Mouse (Mus musculus): ENCODE measurements around the gene Snf8. TPM values are rescaled to one million over a fixed set of nuclear protein-coding genes. Genes with fewer than 3 reads are reported as not detected.

Gene Snf8
- polyA plus RNA-seq, 1 experiment from 2014 or later: 97.8 TPM

DNA sequence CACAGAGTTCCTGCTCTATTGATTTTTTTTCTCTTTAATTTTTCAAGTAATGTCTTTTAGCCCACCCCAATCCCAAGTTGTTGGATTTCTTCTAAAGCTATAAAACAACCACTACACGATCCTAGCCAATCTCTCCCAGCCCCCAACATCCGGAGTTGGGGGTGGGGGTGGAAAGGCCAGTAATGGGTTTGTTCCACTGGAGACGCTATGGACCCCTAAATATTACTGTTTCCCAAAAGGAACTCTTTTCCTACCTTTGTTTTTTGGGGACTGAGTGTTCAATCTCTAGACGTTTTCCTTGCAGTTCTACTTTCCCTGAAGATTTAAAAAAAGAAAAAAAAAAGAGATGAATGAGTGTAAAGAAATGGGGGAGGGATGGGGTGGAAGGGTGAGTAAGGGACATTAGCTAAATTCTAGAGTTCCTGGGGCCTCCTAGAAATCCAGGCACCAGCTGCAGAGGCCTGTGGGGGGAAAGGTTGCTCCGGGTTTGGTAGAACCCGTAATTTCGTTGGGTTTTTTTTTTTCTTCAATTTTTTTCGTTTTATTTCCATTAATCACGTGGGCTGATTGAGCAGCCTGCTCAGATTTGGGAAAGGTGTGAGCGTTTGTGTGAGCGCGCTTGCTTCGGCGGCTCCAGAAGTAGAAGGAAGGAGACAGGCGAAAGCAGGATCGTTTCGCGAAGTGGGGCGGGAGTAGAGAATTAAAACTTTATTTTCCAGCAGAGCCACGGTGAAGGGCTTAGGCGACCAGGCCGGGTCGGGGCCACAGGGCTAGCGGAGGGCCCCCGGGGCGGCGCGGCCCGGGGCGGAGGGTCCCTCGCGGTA lies 30.5 kb upstream of the Snf8 start:
- H3K9me3 ChIP-seq (ENCODE audit: control insufficient read depth, low read length): no peaks in the 10 kb centered on the region
- peak overlapping the region; percentile 82 for H3K4me3 ChIP-seq (ENCODE audit: low read length)
- peak overlapping the region; percentile 98 for H3K4me2 ChIP-seq (ENCODE audit: low read depth, low read length)
- no peaks in the 10 kb centered on the region for H3K27me3 ChIP-seq (replicated peaks; ENCODE audit: control insufficient read depth, insufficient read depth, low read length)
- ATAC-seq: no peak; the same call in 1 of the 2 replicates
- H3K4me1 ChIP-seq (ENCODE audit: control insufficient read depth, insufficient read depth, low read length): peaks cover 28% of the 10 kb centered on the region
- no peaks in the 10 kb centered on the region for H3K36me3 ChIP-seq (ENCODE audit: control insufficient read depth, insufficient read depth, low read length)
- WGBS: under 1% methylated on average over 32 of the region's 32 CpGs
- H3K9ac ChIP-seq (ENCODE audit: low read depth, low read length): peak overlapping the region; percentile 97
- peak overlapping the region; percentile 93 for H3K27ac ChIP-seq (ENCODE audit: low read length)

DNA sequence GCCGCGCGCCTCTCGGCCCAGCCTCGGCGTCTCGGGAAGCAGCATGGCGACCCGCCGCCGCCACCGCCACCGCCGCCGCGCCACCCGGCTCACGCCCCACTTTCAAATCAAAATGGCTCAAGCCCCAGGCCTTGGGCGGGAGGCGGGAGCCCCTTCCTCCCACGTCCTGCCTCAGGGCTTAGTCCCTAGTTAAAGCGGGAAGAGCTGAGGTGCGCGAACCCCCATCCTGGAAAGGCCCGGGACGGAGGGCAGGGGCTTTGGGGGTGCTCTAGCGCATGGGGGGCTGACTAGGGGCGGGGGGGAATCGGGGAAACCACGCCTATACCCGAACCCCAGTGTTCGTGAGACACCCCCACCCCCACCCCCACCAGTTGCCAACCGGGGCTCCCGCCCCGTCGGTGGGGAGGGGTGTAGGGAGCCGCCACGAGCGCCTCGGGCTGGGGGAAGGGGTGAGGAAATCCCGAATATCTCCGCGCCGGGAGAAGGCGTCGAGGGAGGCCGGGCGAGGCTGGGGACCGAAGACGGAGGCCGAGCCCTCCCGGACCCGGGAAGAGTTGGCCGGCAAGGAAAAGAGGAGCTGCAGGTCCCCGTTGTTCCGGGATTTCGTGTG lies 29.8 kb upstream of the Snf8 start:
- H3K27ac ChIP-seq (ENCODE audit: low read length): peak overlapping the region; percentile 93
- no peaks in the 10 kb centered on the region for H3K36me3 ChIP-seq (ENCODE audit: control insufficient read depth, insufficient read depth, low read length)
- H3K9ac ChIP-seq (ENCODE audit: low read depth, low read length): peak overlapping the region; percentile 97
- H3K4me2 ChIP-seq (ENCODE audit: low read depth, low read length): peak overlapping the region; percentile 98
- peak; percentile 53 for ATAC-seq
- no peaks in the 10 kb centered on the region for H3K27me3 ChIP-seq (replicated peaks; ENCODE audit: control insufficient read depth, insufficient read depth, low read length)
- H3K9me3 ChIP-seq (ENCODE audit: control insufficient read depth, low read length): no peaks in the 10 kb centered on the region
- H3K4me3 ChIP-seq (ENCODE audit: low read length): peak overlapping the region; percentile 82
- under 1% methylated on average over 51 of the region's 57 CpGs for WGBS
- peaks cover 28% of the 10 kb centered on the region for H3K4me1 ChIP-seq (ENCODE audit: control insufficient read depth, insufficient read depth, low read length)

DNA sequence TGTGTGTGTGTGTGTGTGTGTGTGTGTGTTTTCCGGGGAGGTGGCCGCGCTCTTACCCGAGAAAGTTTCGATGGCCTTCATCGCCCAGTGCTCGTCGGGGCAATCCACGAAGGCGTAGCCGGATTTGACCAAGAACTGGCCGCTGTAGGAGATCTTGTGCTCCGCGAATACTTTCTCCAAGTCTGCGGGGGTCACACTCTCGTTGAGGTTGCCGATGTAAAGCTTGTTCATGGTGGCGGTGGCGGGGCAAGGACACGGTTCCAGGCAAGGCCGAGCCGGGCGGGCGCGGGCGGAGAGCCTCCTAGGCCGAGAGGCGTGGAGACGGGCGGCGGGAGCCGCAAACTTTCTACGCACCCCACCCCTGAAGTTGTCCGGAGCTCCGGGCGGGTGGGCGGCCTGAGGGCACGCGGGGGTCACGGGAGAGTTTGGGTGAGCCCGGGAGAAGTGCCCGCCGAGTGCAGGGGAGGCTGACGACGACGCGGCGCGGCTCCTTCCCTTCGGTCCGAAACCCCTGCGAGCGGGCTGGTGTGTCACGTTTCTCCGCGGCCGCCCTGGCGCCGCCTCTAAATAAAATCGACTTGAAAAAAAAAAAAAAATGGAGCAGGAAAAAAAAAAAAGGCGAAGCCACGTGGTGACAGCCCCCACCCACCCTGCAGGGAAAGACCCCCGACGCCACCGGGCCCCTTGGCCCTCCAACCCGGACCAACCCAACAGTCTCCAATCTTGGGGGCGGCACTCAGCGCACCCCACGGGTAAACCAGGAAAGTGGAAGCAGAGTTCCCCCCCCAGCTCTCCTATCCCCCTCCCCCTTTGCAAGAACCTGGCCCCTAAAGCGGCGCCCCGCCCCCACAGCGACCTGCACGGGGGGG lies 29.0 kb upstream of the Snf8 start, which contains the start of gene Igf2bp1:
Gene Igf2bp1 (minus strand): TSS at position 538 of the 869 bp plus-strand sequence.
- Histone ChIP-seq H3K9me3 (ENCODE audit: control insufficient read depth, low read length) (no peaks in the 10 kb centered on the region), H3K27me3 (replicated peaks; ENCODE audit: control insufficient read depth, insufficient read depth, low read length) (no peaks in the 10 kb centered on the region), H3K27ac (ENCODE audit: low read length) (peak within 1 kb of the TSS; percentile 93), H3K4me3 (ENCODE audit: low read length) (peak within 1 kb of the TSS; percentile 82), H3K36me3 (ENCODE audit: control insufficient read depth, insufficient read depth, low read length) (no peaks in the 10 kb centered on the region), H3K9ac (ENCODE audit: low read depth, low read length) (peak within 1 kb of the TSS; percentile 97), H3K4me1 (ENCODE audit: control insufficient read depth, insufficient read depth, low read length) (peaks cover 28% of the 10 kb centered on the region), H3K4me2 (ENCODE audit: low read depth, low read length) (peak within 1 kb of the TSS; percentile 98)
- ATAC-seq: peak; percentile 65
- under 1% methylated on average over 68 of the region's 74 CpGs for WGBS

DNA sequence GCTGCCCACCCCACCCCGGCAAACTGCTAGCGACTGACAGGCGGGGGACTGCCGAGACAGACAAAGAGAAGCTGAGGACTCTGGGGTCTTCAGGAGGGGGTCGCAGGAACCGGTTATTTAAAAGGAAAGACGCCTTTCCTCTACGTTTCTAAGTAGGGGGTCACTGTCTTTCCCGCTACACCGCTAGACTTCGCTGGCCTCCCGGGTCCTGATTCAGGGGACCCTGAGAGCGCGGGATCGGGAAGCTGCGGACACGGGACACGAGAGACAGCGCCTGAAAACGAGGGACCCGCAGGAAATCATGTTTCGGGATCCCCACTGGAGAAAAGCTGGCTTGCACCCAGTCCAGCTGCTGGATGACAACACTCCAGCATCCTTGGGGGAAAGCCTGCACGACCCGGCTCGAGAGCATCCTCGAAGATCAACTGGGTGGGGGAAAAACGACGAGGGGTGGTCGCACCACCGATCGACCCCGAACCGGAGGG lies 28.3 kb upstream of the Snf8 start:
- peak overlapping the region; percentile 97 for H3K9ac ChIP-seq (ENCODE audit: low read depth, low read length)
- H3K4me3 ChIP-seq (ENCODE audit: low read length): peak overlapping the region; percentile 82
- H3K4me2 ChIP-seq (ENCODE audit: low read depth, low read length): peak overlapping the region; percentile 98
- peak overlapping the region; percentile 93 for H3K27ac ChIP-seq (ENCODE audit: low read length)
- under 1% methylated on average over 33 of the region's 33 CpGs for WGBS
- peak; percentile 6; the same call in 1 of the 2 replicates for ATAC-seq
- H3K9me3 ChIP-seq (ENCODE audit: control insufficient read depth, low read length): no peaks in the 10 kb centered on the region
- H3K27me3 ChIP-seq (replicated peaks; ENCODE audit: control insufficient read depth, insufficient read depth, low read length): peaks cover 2% of the 10 kb centered on the region; the same call in 1 of the 2 replicates
- H3K36me3 ChIP-seq (ENCODE audit: control insufficient read depth, insufficient read depth, low read length): no peaks in the 10 kb centered on the region
- peaks cover 26% of the 10 kb centered on the region for H3K4me1 ChIP-seq (ENCODE audit: control insufficient read depth, insufficient read depth, low read length)

DNA sequence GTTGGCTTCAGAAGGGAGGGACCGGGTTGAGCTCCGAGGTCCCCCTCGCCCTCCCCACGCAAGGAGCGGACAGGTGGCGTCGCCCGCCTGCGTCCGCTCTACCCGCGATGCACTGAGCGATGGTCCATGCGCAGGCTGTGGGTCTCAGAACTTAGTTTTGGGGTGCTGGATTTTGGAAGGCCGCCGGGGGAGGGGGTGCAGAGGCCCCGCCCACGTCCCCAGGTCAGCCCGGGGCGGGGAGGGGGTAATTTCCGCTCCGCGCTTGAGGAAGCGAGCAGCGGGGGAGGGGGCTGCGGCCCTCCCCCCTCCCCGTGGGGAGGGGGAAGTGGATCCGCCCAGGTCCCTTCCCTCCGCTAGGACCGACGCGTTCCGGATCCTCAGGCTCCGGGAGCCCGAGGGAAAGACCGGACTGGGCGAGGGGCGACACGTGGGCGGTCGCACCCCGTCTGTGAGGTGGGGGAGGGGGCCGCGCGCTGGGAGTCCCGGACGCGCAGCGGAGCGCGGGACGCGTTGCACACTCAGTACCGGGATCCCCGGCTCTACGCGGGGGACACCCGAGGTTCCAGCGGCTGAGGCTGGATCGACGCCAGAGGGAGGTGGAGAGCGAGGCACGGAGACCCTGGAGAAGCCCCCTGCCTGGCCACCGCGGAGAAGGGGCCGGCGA lies 27.7 kb upstream of the Snf8 start:
- WGBS: under 1% methylated on average over 60 of the region's 67 CpGs
- H3K9ac ChIP-seq (ENCODE audit: low read depth, low read length): peak overlapping the region; percentile 97

DNA sequence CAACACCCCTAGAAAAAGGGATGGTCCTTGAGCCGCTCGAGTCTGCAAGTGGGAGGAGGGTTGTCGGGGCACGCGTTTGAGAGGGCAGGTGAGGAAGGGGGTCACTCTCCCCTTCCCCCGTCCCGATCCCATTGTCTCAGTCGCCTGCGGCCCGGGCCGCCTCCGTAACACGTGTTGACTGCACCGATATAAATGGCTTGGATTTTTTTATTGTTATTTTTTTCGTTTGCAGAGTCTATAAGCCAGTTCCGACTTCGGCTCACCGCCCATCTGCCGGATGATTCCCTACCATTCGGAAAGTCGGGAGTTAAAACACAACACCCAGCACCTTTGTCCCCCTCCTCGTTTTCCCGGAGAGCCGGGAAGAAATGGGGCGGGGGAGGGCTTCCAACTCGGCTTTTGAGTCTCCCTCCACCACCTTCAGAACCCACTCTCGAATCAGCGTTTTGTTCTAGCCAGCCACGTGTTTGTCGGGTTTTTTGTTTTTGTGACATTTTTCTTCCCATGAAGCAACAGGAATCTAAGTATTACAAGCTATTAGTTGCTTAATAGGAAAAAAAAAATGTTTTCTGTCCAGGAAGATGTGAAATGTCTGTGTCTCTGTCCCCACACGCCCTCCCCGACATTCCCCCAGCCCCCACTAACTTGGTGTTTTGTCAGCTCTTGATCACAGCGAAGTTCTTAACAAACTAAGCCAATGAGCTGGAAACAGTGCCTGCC lies 27.0 kb upstream of the Snf8 start:
- no peaks in the 10 kb centered on the region for H3K9me3 ChIP-seq (ENCODE audit: control insufficient read depth, low read length)
- 1% methylated on average over 33 of the region's 33 CpGs for WGBS
- peak overlapping the region; percentile 97 for H3K9ac ChIP-seq (ENCODE audit: low read depth, low read length)
- H3K36me3 ChIP-seq (ENCODE audit: control insufficient read depth, insufficient read depth, low read length): no peaks in the 10 kb centered on the region
- peaks cover 15% of the 10 kb centered on the region for H3K4me1 ChIP-seq (ENCODE audit: control insufficient read depth, insufficient read depth, low read length)
- peak overlapping the region; percentile 98 for H3K4me2 ChIP-seq (ENCODE audit: low read depth, low read length)
- ATAC-seq: no peak
- H3K4me3 ChIP-seq (ENCODE audit: low read length): peak overlapping the region; percentile 82
- 0 out of 2 replicates have a peak overlapping the region, but pooled peaks have one; percentile 93 for H3K27ac ChIP-seq (ENCODE audit: low read length)
- H3K27me3 ChIP-seq (replicated peaks; ENCODE audit: control insufficient read depth, insufficient read depth, low read length): peaks cover 2% of the 10 kb centered on the region; the same call in 1 of the 2 replicates

More for the DNA sequence above, 27.7 kb upstream of the Snf8 start:
- Histone ChIP-seq H3K27me3 (replicated peaks; ENCODE audit: control insufficient read depth, insufficient read depth, low read length) (peaks cover 2% of the 10 kb centered on the region; the same call in 1 of the 2 replicates), H3K27ac (ENCODE audit: low read length) (peak overlapping the region; percentile 93), H3K4me3 (ENCODE audit: low read length) (peak overlapping the region; percentile 82), H3K4me2 (ENCODE audit: low read depth, low read length) (peak overlapping the region; percentile 98), H3K36me3 (ENCODE audit: control insufficient read depth, insufficient read depth, low read length) (no peaks in the 10 kb centered on the region), H3K9me3 (ENCODE audit: control insufficient read depth, low read length) (no peaks in the 10 kb centered on the region), H3K4me1 (ENCODE audit: control insufficient read depth, insufficient read depth, low read length) (peaks cover 21% of the 10 kb centered on the region)
- ATAC-seq: peak; percentile 45

DNA sequence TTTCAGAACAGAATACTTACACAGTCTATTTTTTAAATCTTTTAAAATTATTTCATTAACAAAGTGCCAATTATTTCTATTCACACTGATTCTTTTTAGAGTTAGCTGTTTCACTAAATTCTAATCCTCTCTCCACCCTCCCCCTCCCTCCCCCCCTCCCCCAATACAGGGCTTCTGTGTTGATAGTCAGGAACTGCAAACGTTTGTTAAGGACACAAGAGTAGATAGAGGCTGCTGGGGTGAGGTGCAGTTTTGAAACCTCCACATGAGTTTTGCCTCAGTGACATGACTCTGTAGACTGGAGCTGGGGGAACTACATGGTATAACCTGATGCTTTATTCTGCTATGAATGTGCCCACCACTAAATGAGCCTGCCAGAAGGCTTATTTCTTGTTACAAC lies 25.9 kb upstream of the Snf8 start:
- WGBS: 0% methylated on average over 1 of the region's 1 CpGs
- Histone ChIP-seq H3K36me3 (ENCODE audit: control insufficient read depth, insufficient read depth, low read length) (no peaks in the 10 kb centered on the region), H3K27ac (ENCODE audit: low read length) (no peak overlapping the region), H3K4me3 (ENCODE audit: low read length) (no peak overlapping the region), H3K9me3 (ENCODE audit: control insufficient read depth, low read length) (no peaks in the 10 kb centered on the region), H3K27me3 (replicated peaks; ENCODE audit: control insufficient read depth, insufficient read depth, low read length) (peaks cover 6% of the 10 kb centered on the region; the same call in 1 of the 2 replicates), H3K4me1 (ENCODE audit: control insufficient read depth, insufficient read depth, low read length) (peaks cover 8% of the 10 kb centered on the region; the same call in 1 of the 2 replicates), H3K9ac (ENCODE audit: low read depth, low read length) (no peak overlapping the region), H3K4me2 (ENCODE audit: low read depth, low read length) (no peak overlapping the region)
- no peak for ATAC-seq

DNA sequence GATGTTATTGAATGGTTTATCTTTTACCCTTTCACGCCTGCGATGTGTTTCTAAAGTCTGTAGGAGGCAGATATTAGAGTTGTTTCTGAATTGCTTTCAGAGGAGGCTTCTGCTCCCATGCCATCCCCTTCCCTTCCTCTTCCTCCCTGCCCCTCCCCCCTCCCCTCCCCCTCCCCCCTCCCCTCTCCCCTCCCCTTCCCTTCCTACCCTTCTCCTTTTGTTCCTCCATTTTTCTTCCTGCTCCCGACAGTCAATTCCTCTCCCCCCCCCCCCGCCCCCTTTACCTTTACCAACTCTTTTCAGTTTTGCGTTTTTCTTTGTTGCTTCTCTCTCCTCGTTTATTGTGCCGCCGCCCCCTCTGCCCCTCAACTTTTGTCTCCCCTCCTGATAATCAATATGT lies 22.7 kb upstream of the Snf8 start:
- peaks cover 5% of the 10 kb centered on the region; the same call in 1 of the 2 replicates for H3K4me1 ChIP-seq (ENCODE audit: control insufficient read depth, insufficient read depth, low read length)
- H3K9me3 ChIP-seq (ENCODE audit: control insufficient read depth, low read length): no peaks in the 10 kb centered on the region
- WGBS: 9% methylated on average over 6 of the region's 8 CpGs
- no peaks in the 10 kb centered on the region for H3K36me3 ChIP-seq (ENCODE audit: control insufficient read depth, insufficient read depth, low read length)
- no peak overlapping the region for H3K27ac ChIP-seq (ENCODE audit: low read length)
- no peak overlapping the region for H3K9ac ChIP-seq (ENCODE audit: low read depth, low read length)
- no peak for ATAC-seq
- no peak overlapping the region for H3K4me3 ChIP-seq (ENCODE audit: low read length)
- H3K27me3 ChIP-seq (replicated peaks; ENCODE audit: control insufficient read depth, insufficient read depth, low read length): peaks cover 6% of the 10 kb centered on the region; the same call in 1 of the 2 replicates
- H3K4me2 ChIP-seq (ENCODE audit: low read depth, low read length): no peak overlapping the region
